Mouse (Mus musculus) hindbrain, postnatal 0 days (tissue): ENCODE data around the gene Tmcc3. TPM values are rescaled to one million over a fixed set of nuclear protein-coding genes. Genes with fewer than 3 reads are reported as not detected.
A peak's percentile ranks its signal among the peaks of the same experiment; 100 is the strongest.

Experiments
- ATAC-seq: fragments of 200-750 bp; cut with Nextera tagmentation; 2 replicates; pipeline ENCODE4 v1.8.0; 2017; ENCODE audit warnings: mild to moderate bottlenecking, moderate TSS enrichment, moderate library complexity
- DNase-seq: peaks from one replicate; pipeline ENCODE4 v3.0.0-alpha.2; 2015; ENCODE audit warnings: low spot score
- H3K27ac ChIP-seq: fragments of 300-500 bp; sonication (generic); 2 replicates; pipeline ENCODE4 v1.5.1; 2014; ENCODE audit warnings: mild to moderate bottlenecking
- H3K27me3 ChIP-seq: fragments of 300-500 bp; sonication (generic); 2 replicates; pipeline ENCODE4 v1.6.1; 2014; ENCODE audit warnings: low read length, mixed read lengths; ENCODE audit not compliant: insufficient read depth
- H3K36me3 ChIP-seq: fragments of 300-500 bp; sonication (generic); 2 replicates; pipeline ENCODE4 v1.6.1; 2014; ENCODE audit warnings: low read length, mixed read lengths; ENCODE audit not compliant: insufficient read depth
- H3K4me1 ChIP-seq: fragments of 300-500 bp; sonication (generic); 2 replicates; pipeline ENCODE4 v1.6.1; 2014; ENCODE audit warnings: antibody characterized with exemption, low read length, mixed read lengths; ENCODE audit not compliant: insufficient read depth
- H3K4me2 ChIP-seq: fragments of 300-500 bp; sonication (generic); 2 replicates; pipeline ENCODE4 v1.6.1; 2014; ENCODE audit warnings: low read depth, mild to moderate bottlenecking, low read length, moderate library complexity, mixed read lengths
- H3K4me3 ChIP-seq: fragments of 300-500 bp; sonication (generic); 2 replicates; pipeline ENCODE4 v1.5.1; 2014; ENCODE audit warnings: low read length
- H3K9ac ChIP-seq: fragments of 300-500 bp; sonication (generic); replicated peaks from 2 replicates; pipeline ENCODE4 v1.6.1; 2014; ENCODE audit warnings: mild to moderate bottlenecking, low read length, moderate library complexity, mixed read lengths
- H3K9me3 ChIP-seq: fragments of 300-500 bp; sonication (generic); 2 replicates; pipeline ENCODE4 v1.6.1; 2016; ENCODE audit warnings: low read length, mixed read lengths
- CTCF ChIP-seq: IDR thresholded peaks from 2 replicates; pipeline ENCODE4 v1.5.1; 2016; ENCODE audit warnings: antibody characterized with exemption, control low read depth, low read depth
- WGBS: fragments of 180-500 bp; shearing (Covaris S2); extraction: QIAGEN DNeasy Blood & Tissue Kit; methylation state at CpG from one replicate; pipeline ENCODE4 v1.1.7; 2014; 5-methylcytosine and 5-hydroxymethylcytosine counted together
- polyA plus RNA-seq: library from polyadenylated mRNA; unstranded; fragments of >200 nt; fragmentation: Nextera tagmentation; extraction: Ambion mirVana; gene quantifications from 2 replicates; pipeline ENCODE4 v1.2.1, GENCODE M21; 2015
- total RNA-seq: library from RNA; depleted of rRNA; stranded (reverse); fragments of >200 nt; gene quantifications from 2 replicates; pipeline ENCODE4 v1.2.3, GENCODE M21; 2014

The Tmcc3 gene
- total and polyA plus RNA-seq, 2 experiments from 2014 or later: 9.7 to 15.3 TPM

GRCm38 (mm10) chr10:94611228-94611968 lies 299.6 kb downstream of the Tmcc3 start:
- 30% methylated on average over 13 of the region's 13 CpGs for WGBS
- Histone ChIP-seq H3K4me1 (peaks cover 12% of the 10 kb centered on the region; the same call in 1 of the 2 replicates), H3K36me3 (no peaks in the 10 kb centered on the region), H3K4me2 (peak overlapping the region; percentile 31; the same call in 1 of the 2 replicates), H3K4me3 (no peak overlapping the region), H3K27me3 (no peaks in the 10 kb centered on the region), H3K27ac (peak overlapping the region; percentile 57), H3K9me3 (no peaks in the 10 kb centered on the region), H3K9ac (no peak overlapping the region)
- DNase-seq (peak; percentile 73), ATAC-seq (peak; percentile 53; the same call in 1 of the 2 replicates)
- TF ChIP-seq CTCF: no peak

GRCm38 (mm10) chr10:94611969-94612440 lies 300.3 kb downstream of the Tmcc3 start:
- Histone ChIP-seq H3K4me3 (no peak overlapping the region), H3K9me3 (no peaks in the 10 kb centered on the region), H3K27me3 (no peaks in the 10 kb centered on the region), H3K9ac (no peak overlapping the region), H3K27ac (peak overlapping the region; percentile 57), H3K4me2 (0 out of 2 replicates have a peak overlapping the region, but pooled peaks have one; percentile 31), H3K36me3 (no peaks in the 10 kb centered on the region), H3K4me1 (peaks cover 12% of the 10 kb centered on the region; the same call in 1 of the 2 replicates)
- ATAC-seq: peak; percentile 75
- 47% methylated on average over 4 of the region's 4 CpGs for WGBS
- no peak for TF ChIP-seq CTCF
- peak; percentile 82 for DNase-seq

GRCm38 (mm10) chr10:94619586-94619985 lies 307.8 kb downstream of the Tmcc3 start:
- DNase-seq (no peak), ATAC-seq (no peak)
- no peak overlapping the region for H3K27ac ChIP-seq
- peaks cover 28% of the 10 kb centered on the region for H3K4me1 ChIP-seq
- H3K36me3 ChIP-seq: no peaks in the 10 kb centered on the region
- H3K27me3 ChIP-seq: no peaks in the 10 kb centered on the region
- 89% methylated on average over 5 of the region's 5 CpGs for WGBS
- TF ChIP-seq CTCF: no peak
- H3K4me2 ChIP-seq: no peak overlapping the region
- H3K4me3 ChIP-seq: no peak overlapping the region
- no peaks in the 10 kb centered on the region for H3K9me3 ChIP-seq
- H3K9ac ChIP-seq: no peak overlapping the region

GRCm38 (mm10) chr10:94620561-94620960 lies 308.8 kb downstream of the Tmcc3 start:
- Histone ChIP-seq H3K27ac (no peak overlapping the region), H3K27me3 (no peaks in the 10 kb centered on the region), H3K4me1 (peaks cover 28% of the 10 kb centered on the region), H3K4me2 (no peak overlapping the region), H3K9ac (no peak overlapping the region), H3K4me3 (no peak overlapping the region), H3K9me3 (no peaks in the 10 kb centered on the region), H3K36me3 (no peaks in the 10 kb centered on the region)
- TF ChIP-seq CTCF: no peak
- ATAC-seq: no peak
- 52% methylated on average over 6 of the region's 6 CpGs for WGBS
- no peak for DNase-seq

- peaks cover 28% of the 10 kb centered on the region for H3K4me1 ChIP-seq
- no peaks in the 10 kb centered on the region for H3K9me3 ChIP-seq
- ATAC-seq (peak; percentile 75), DNase-seq (peak; percentile 77)
- no peaks in the 10 kb centered on the region for H3K36me3 ChIP-seq
- peak overlapping the region; percentile 69 for H3K27ac ChIP-seq
- peak overlapping the region; percentile 45 for H3K4me2 ChIP-seq
- H3K4me3 ChIP-seq: no peak overlapping the region
- 0 out of 2 replicates have a peak overlapping the region, but pooled peaks have one; percentile 21 for H3K9ac ChIP-seq
- no peaks in the 10 kb centered on the region for H3K27me3 ChIP-seq
- 3% methylated on average over 13 of the region's 13 CpGs for WGBS
- TF ChIP-seq CTCF: no peak; the same call in 1 of the 2 replicates
Observed at GRCm38 (mm10) chr10:94621420-94622225, 309.9 kb downstream of the Tmcc3 start.

GRCm38 (mm10) chr10:94622281-94622680 lies 310.5 kb downstream of the Tmcc3 start:
- H3K36me3 ChIP-seq: no peaks in the 10 kb centered on the region
- peak overlapping the region; percentile 45 for H3K4me2 ChIP-seq
- peak; percentile 14 for DNase-seq
- TF ChIP-seq CTCF: no peak
- H3K27me3 ChIP-seq: no peaks in the 10 kb centered on the region
- H3K4me3 ChIP-seq: no peak overlapping the region
- ATAC-seq: no peak
- 0 out of 2 replicates have a peak overlapping the region, but pooled peaks have one; percentile 21 for H3K9ac ChIP-seq
- H3K27ac ChIP-seq: peak overlapping the region; percentile 69
- 17% methylated on average over 5 of the region's 5 CpGs for WGBS
- no peaks in the 10 kb centered on the region for H3K9me3 ChIP-seq
- H3K4me1 ChIP-seq: peaks cover 28% of the 10 kb centered on the region
